Mouse (Mus musculus): ENCODE results near the gene Thumpd1.

The Thumpd1 gene

DNA sequence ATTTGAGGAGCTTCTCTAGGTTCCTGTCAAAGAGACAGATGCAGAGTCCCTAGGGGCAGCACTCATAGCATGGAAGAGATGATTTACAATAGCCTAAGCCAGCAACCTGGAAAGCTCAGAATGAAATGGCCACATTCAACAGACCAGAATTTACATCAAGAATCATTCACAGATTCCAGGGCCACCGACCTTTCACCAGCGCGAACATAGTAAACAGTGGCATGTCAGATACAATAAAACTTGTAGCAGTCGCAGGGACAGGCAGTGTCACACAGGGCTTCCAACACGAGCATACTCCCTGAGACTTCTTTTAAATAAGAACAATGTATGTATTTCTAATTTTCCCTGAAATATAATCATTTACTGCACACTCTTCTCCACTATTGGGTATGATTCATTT is 50.2 kb downstream of the Thumpd1 start:
- no peak for DNase-seq

GRCm38 (mm10) chr7:119667893-119668292 is 52.7 kb downstream of the Thumpd1 start:
- DNase-seq = no peak

Measured in spleen, adult 18-20 months (tissue).